Mouse (Mus musculus) kidney, embryonic 14.5 days (tissue): ENCODE measurements around the gene Clic4. TPM values are rescaled to one million over a fixed set of nuclear protein-coding genes. Genes with fewer than 3 reads are reported as not detected.

ENCODE experiments used
- ATAC-seq: fragments of 200-750 bp; cut with Nextera tagmentation; 2 replicates; pipeline ENCODE4 v1.8.0; 2017; ENCODE audit warnings: moderate number of reproducible peaks, mild to moderate bottlenecking, moderate TSS enrichment, moderate library complexity; ENCODE audit not compliant: low FRiP score, low TSS enrichment
- H3K27ac ChIP-seq: fragments of 300-500 bp; sonication (generic); 2 replicates; pipeline ENCODE4 v1.5.1; 2014; ENCODE audit warnings: low read depth, mild to moderate bottlenecking, low read length, moderate library complexity, mixed read lengths
- H3K27me3 ChIP-seq: fragments of 300-500 bp; sonication (generic); 2 replicates; pipeline ENCODE4 v1.6.1; 2014; ENCODE audit warnings: mild to moderate bottlenecking, low read length; ENCODE audit not compliant: control insufficient read depth, insufficient read depth
- H3K36me3 ChIP-seq: fragments of 300-500 bp; sonication (generic); 2 replicates; pipeline ENCODE4 v1.6.1; 2014; ENCODE audit warnings: low read length, mixed read lengths; ENCODE audit not compliant: control insufficient read depth, insufficient read depth
- H3K4me1 ChIP-seq: fragments of 300-500 bp; sonication (generic); 2 replicates; pipeline ENCODE4 v1.6.1; 2014; ENCODE audit warnings: low read length, mixed read lengths; ENCODE audit not compliant: control insufficient read depth, insufficient read depth
- H3K4me2 ChIP-seq: fragments of 300-500 bp; sonication (generic); replicated peaks from 2 replicates; pipeline ENCODE4 v1.6.1; 2014; ENCODE audit warnings: low read depth, mild to moderate bottlenecking, low read length
- H3K4me3 ChIP-seq: fragments of 300-500 bp; sonication (generic); 2 replicates; pipeline ENCODE4 v1.5.1; 2014; ENCODE audit warnings: mild to moderate bottlenecking, low read length
- H3K9ac ChIP-seq: fragments of 300-500 bp; sonication (generic); 2 replicates; pipeline ENCODE4 v1.6.1; 2014; ENCODE audit warnings: low read depth, mild to moderate bottlenecking, low read length, moderate library complexity
- H3K9me3 ChIP-seq: fragments of 300-500 bp; sonication (generic); 2 replicates; pipeline ENCODE4 v1.6.1; 2016; ENCODE audit warnings: low read length; ENCODE audit not compliant: control insufficient read depth
- WGBS: fragments of 180-500 bp; shearing (Covaris S2); extraction: QIAGEN DNeasy Blood & Tissue Kit; methylation state at CpG from one replicate; pipeline ENCODE4 v1.1.7; 2014; 5-methylcytosine and 5-hydroxymethylcytosine counted together
- polyA plus RNA-seq: library from polyadenylated mRNA; unstranded; fragments of >200 nt; fragmentation: Nextera tagmentation; extraction: Ambion mirVana; gene quantifications from 2 replicates; pipeline ENCODE4 v1.2.1, GENCODE M21; 2014

Gene Clic4
- polyA plus RNA-seq, 1 experiment from 2014 or later: 132 TPM

DNA sequence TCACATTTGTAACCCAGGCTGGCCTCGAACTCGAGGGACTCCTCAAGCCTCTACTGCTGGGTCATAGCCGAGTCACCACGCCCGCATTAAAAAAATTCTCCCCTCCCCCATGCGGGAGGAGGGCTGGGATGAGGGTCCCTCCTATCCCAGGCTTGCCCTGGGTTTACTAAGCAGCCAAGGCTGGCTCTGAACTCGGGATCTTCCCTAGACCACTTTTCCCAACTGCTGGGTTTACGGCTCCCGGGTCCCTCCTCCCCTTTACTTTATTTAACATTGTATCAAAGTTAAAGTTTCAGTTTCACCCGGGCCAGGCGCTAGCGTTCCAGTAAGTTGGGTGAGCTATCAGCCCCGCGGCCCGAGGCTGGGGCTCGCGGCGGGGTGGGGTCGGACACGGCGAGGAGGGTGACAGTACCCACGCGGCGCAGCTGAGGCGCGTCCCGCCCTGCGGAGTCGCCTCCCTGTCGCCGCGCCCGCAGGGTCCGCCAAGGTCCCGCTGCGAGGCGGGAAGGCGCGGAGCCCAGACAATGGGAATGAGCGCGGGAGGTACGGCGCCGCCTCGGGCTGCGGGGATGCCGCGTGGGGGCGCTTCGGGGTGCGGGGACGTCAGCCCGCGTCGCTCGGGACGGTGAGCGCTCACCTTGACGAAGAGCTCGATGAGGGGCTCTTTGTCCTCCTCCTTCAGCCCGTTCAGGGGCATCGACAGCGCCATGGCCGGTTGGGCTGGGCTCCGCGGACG lies 565 bp downstream of the Clic4 start:
- under 1% methylated on average over 66 of the region's 67 CpGs for WGBS
- Histone ChIP-seq H3K4me3 (peak overlapping the region; percentile 91), H3K4me2 (peak overlapping the region; percentile 76), H3K9me3 (no peaks in the 10 kb centered on the region), H3K27me3 (no peaks in the 10 kb centered on the region), H3K4me1 (peaks cover 44% of the 10 kb centered on the region), H3K36me3 (no peaks in the 10 kb centered on the region), H3K9ac (peak overlapping the region; percentile 97), H3K27ac (peak overlapping the region; percentile 97)
- peak; percentile 43 for ATAC-seq

- H3K4me2 ChIP-seq: peak overlapping the region; percentile 76
- H3K4me1 ChIP-seq: peaks cover 48% of the 10 kb centered on the region
- WGBS: under 1% methylated on average over 20 of the region's 20 CpGs
- no peaks in the 10 kb centered on the region for H3K9me3 ChIP-seq
- H3K9ac ChIP-seq: peak overlapping the region; percentile 97
- H3K27me3 ChIP-seq: no peaks in the 10 kb centered on the region
- H3K4me3 ChIP-seq: peak overlapping the region; percentile 91
- no peak for ATAC-seq
- H3K36me3 ChIP-seq: no peaks in the 10 kb centered on the region
- H3K27ac ChIP-seq: peak overlapping the region; percentile 97; the same call in 1 of the 2 replicates
Observed at GRCm38 (mm10) chr4:135271419-135271828, 1.2 kb downstream of the Clic4 start.

- peaks cover 54% of the 10 kb centered on the region for H3K4me1 ChIP-seq
- WGBS: 49% methylated on average over 8 of the region's 8 CpGs
Observed at GRCm38 (mm10) chr4:135270476-135270875, 2.1 kb downstream of the Clic4 start.

DNA sequence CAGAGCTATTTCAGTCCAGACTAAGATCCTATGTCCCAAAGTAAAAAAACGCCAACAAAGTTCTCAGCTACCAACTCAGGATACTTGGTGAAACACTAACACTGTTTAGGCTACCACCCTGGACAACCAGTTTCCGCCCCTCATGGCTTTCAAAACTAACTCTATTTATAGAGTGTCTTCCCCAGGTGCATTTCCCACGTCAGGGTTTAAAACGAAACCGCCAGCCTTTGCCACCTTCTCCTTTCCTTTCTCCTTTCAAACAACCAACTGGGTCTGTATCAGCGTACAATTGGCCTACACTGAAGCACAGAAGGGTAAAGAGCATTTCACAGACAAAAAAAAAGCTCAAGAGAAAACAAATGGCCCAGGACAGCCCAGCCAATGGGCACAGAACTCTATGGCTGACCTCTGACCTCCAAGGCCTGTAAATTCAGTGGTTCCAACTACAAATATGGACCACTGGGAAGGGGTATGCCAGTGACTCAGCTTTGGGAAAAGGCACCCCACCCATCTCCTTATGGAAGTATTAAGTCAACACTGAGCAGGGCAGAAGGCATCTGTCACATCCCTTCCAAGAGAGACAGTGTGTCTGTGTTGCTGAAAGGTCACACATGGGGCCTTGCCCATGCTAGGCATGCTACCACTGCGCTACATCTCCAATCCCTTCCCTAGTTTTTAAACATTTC lies 2.8 kb downstream of the Clic4 start:
- WGBS: 54% methylated on average over 7 of the region's 7 CpGs

More at GRCm38 (mm10) chr4:135270476-135270875, 2.1 kb downstream of the Clic4 start:
- Histone ChIP-seq H3K9me3 (no peaks in the 10 kb centered on the region), H3K27ac (no peak overlapping the region), H3K36me3 (no peaks in the 10 kb centered on the region), H3K27me3 (no peaks in the 10 kb centered on the region), H3K4me3 (peak overlapping the region; percentile 91), H3K9ac (peak overlapping the region; percentile 97; the same call in 1 of the 2 replicates), H3K4me2 (peak overlapping the region; percentile 76)
- ATAC-seq: no peak

DNA sequence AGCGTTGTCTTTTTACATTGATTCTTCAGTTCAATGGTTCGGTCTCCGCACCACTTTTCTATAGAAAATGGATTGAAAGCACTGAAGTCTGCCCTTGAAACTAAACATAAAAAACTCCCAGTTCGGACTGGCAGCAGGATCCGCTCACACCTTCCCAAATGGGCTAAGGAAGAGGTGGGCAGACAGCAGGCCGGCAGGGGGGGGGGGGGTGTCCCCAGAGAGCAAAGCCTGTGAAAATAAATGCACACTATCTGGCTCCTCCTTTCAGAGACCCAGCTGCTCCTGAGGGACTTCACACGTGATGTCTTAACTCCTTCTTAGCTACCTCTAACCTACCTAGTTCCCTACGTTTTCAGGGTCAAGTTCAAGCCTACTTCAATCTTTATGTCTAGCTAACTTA lies 5.1 kb downstream of the Clic4 start:
- Histone ChIP-seq H3K27ac (no peak overlapping the region), H3K27me3 (no peaks in the 10 kb centered on the region), H3K9me3 (no peaks in the 10 kb centered on the region), H3K36me3 (peaks cover 7% of the 10 kb centered on the region), H3K4me2 (peak overlapping the region; percentile 15), H3K4me3 (no peak overlapping the region), H3K9ac (no peak overlapping the region), H3K4me1 (peaks cover 51% of the 10 kb centered on the region)
- ATAC-seq: no peak
- 46% methylated on average over 8 of the region's 8 CpGs for WGBS

More for the DNA sequence above, 2.8 kb downstream of the Clic4 start:
- no peak for ATAC-seq
- no peaks in the 10 kb centered on the region for H3K9me3 ChIP-seq
- no peak overlapping the region for H3K27ac ChIP-seq
- H3K27me3 ChIP-seq: no peaks in the 10 kb centered on the region
- H3K4me3 ChIP-seq: peak overlapping the region; percentile 91
- H3K9ac ChIP-seq: peak overlapping the region; percentile 97; the same call in 1 of the 2 replicates
- H3K4me1 ChIP-seq: peaks cover 56% of the 10 kb centered on the region
- no peaks in the 10 kb centered on the region for H3K36me3 ChIP-seq
- H3K4me2 ChIP-seq: peak overlapping the region; percentile 76

GRCm38 (mm10) chr4:135266987-135267386 lies 5.6 kb downstream of the Clic4 start:
- whole genome bisulfite sequencing: 64% methylated on average over 9 of the region's 9 CpGs
- ATAC-seq: no peak
- H3K4me3 ChIP-seq: no peak overlapping the region
- peaks cover 51% of the 10 kb centered on the region for H3K4me1 ChIP-seq
- H3K9me3 ChIP-seq: no peaks in the 10 kb centered on the region
- no peak overlapping the region; the same call in 1 of the 2 replicates for H3K9ac ChIP-seq
- H3K27me3 ChIP-seq: no peaks in the 10 kb centered on the region
- peaks cover 9% of the 10 kb centered on the region for H3K36me3 ChIP-seq
- peak overlapping the region; percentile 15; the same call in 1 of the 2 replicates for H3K4me2 ChIP-seq
- 0 out of 2 replicates have a peak overlapping the region, but pooled peaks have one; percentile 8 for H3K27ac ChIP-seq

GRCm38 (mm10) chr4:135260434-135260833 lies 12.2 kb downstream of the Clic4 start:
- H3K4me1 ChIP-seq: peaks cover 13% of the 10 kb centered on the region
- no peak overlapping the region for H3K27ac ChIP-seq
- no peak overlapping the region for H3K4me3 ChIP-seq
- no peaks in the 10 kb centered on the region for H3K9me3 ChIP-seq
- no peaks in the 10 kb centered on the region for H3K27me3 ChIP-seq
- WGBS: 62% methylated on average over 4 of the region's 4 CpGs
- peaks cover 12% of the 10 kb centered on the region for H3K36me3 ChIP-seq
- H3K4me2 ChIP-seq: no peak overlapping the region
- no peak overlapping the region for H3K9ac ChIP-seq
- no peak for ATAC-seq

- Histone ChIP-seq H3K27me3 (no peaks in the 10 kb centered on the region), H3K36me3 (peaks cover 8% of the 10 kb centered on the region; the same call in 1 of the 2 replicates), H3K4me3 (no peak overlapping the region), H3K27ac (peak overlapping the region; percentile 43; the same call in 1 of the 2 replicates), H3K4me2 (no peak overlapping the region), H3K9me3 (no peaks in the 10 kb centered on the region), H3K4me1 (peaks cover 26% of the 10 kb centered on the region), H3K9ac (peak overlapping the region; percentile 9; the same call in 1 of the 2 replicates)
- ATAC-seq: no peak
- 65% methylated on average over 7 of the region's 7 CpGs for WGBS
Observed at GRCm38 (mm10) chr4:135258521-135258920, 14.1 kb downstream of the Clic4 start.
